Mouse (Mus musculus) midbrain, embryonic 14.5 days (tissue): Measurements from ENCODE around the gene Msx2. TPM values are rescaled to one million over a fixed set of nuclear protein-coding genes. Genes with fewer than 3 reads are reported as not detected.

Experiments
- polyA plus RNA-seq: library from polyadenylated mRNA; unstranded; fragments of >200 nt; fragmentation: Nextera tagmentation; extraction: Ambion mirVana; gene quantifications from 2 replicates; pipeline ENCODE4 v1.2.1, GENCODE M21; 2014

Msx2 gene
- polyA plus RNA-seq, 1 experiment from 2014 or later = 1.5 TPM

Other genes with a start within 250 kb of the Msx2 start
- gene Ror2, start 186.9 kb downstream of the Msx2 start, polyA plus RNA-seq = 0.82 and 3.2 TPM in 2 replicates
- gene Sptlc1, start 95.7 kb downstream of the Msx2 start, polyA plus RNA-seq = 23.4 and 31.6 TPM in 2 replicates